Mouse (Mus musculus) kidney, embryonic 15.5 days (tissue): ENCODE results near the gene Dock10. TPM values are rescaled to one million over a fixed set of nuclear protein-coding genes. Genes with fewer than 3 reads are reported as not detected.

Experiments used
- ATAC-seq: fragments of 200-750 bp; cut with Nextera tagmentation; replicated peaks from 2 replicates; pipeline ENCODE4 v1.8.0; 2017; ENCODE audit warnings: moderate TSS enrichment; ENCODE audit not compliant: low FRiP score
- H3K27ac ChIP-seq: fragments of 300-500 bp; sonication (generic); 2 replicates; pipeline ENCODE4 v1.5.1; 2015; ENCODE audit warnings: mild to moderate bottlenecking, inconsistent platforms
- H3K27me3 ChIP-seq: fragments of 300-500 bp; sonication (generic); 2 replicates; pipeline ENCODE4 v1.6.1; 2015; ENCODE audit warnings: inconsistent platforms
- H3K36me3 ChIP-seq: fragments of 300-500 bp; sonication (generic); 2 replicates; pipeline ENCODE4 v1.6.1; 2015; ENCODE audit warnings: inconsistent platforms
- H3K4me1 ChIP-seq: fragments of 300-500 bp; sonication (generic); 2 replicates; pipeline ENCODE4 v1.6.1; 2015; ENCODE audit warnings: inconsistent platforms
- H3K4me2 ChIP-seq: fragments of 300-500 bp; sonication (generic); 2 replicates; pipeline ENCODE4 v1.6.1; 2015; ENCODE audit warnings: moderate library complexity, mild to moderate bottlenecking, inconsistent platforms
- H3K4me3 ChIP-seq: fragments of 300-500 bp; sonication (generic); replicated peaks from 2 replicates; pipeline ENCODE4 v1.5.1; 2015; ENCODE audit warnings: mild to moderate bottlenecking, inconsistent platforms
- H3K9ac ChIP-seq: fragments of 300-500 bp; sonication (generic); 2 replicates; pipeline ENCODE4 v1.6.1; 2015; ENCODE audit warnings: mild to moderate bottlenecking, inconsistent platforms
- H3K9me3 ChIP-seq: fragments of 300-500 bp; sonication (generic); replicated peaks from 2 replicates; pipeline ENCODE4 v1.6.1; 2016; ENCODE audit warnings: inconsistent platforms
- WGBS: fragments of 180-500 bp; shearing (Covaris S2); methylation state at CpG from one replicate; pipeline ENCODE4 v1.1.7; 2015; ENCODE audit warnings: mixed read lengths; 5-methylcytosine and 5-hydroxymethylcytosine counted together
- polyA plus RNA-seq: library from polyadenylated mRNA; unstranded; fragments of >200 nt; fragmentation: Nextera tagmentation; extraction: Ambion mirVana; gene quantifications from 2 replicates; pipeline ENCODE4 v1.2.1, GENCODE M21; 2015

The Dock10 gene
- polyA plus RNA-seq, 1 experiment from 2014 or later, result 4.6 TPM

- 97% methylated on average over 2 of the region's 2 CpGs for WGBS
- no peaks in the 10 kb centered on the region for H3K27me3 ChIP-seq
- no peak overlapping the region for H3K27ac ChIP-seq
- no peak for ATAC-seq
- no peak overlapping the region for H3K9ac ChIP-seq
- no peaks in the 10 kb centered on the region for H3K4me1 ChIP-seq
- H3K36me3 ChIP-seq, result no peaks in the 10 kb centered on the region
- no peak overlapping the region for H3K4me2 ChIP-seq
- no peak overlapping the region for H3K4me3 ChIP-seq
- H3K9me3 ChIP-seq, result no peaks in the 10 kb centered on the region
These were observed 37.1 kb downstream of the Dock10 start for GRCm38 (mm10) chr1:80721181-80721580.

GRCm38 (mm10) chr1:80720146-80720545 lies 38.2 kb downstream of the Dock10 start:
- Histone ChIP-seq H3K4me3 (no peak overlapping the region), H3K4me1 (0 out of 2 replicates have a peak, but pooled peaks cover 3% of the 10 kb centered on the region), H3K9ac (no peak overlapping the region), H3K27me3 (no peaks in the 10 kb centered on the region), H3K27ac (no peak overlapping the region), H3K9me3 (no peaks in the 10 kb centered on the region), H3K36me3 (no peaks in the 10 kb centered on the region), H3K4me2 (no peak overlapping the region)
- ATAC-seq, result no peak

- 81% methylated on average over 6 of the region's 6 CpGs for WGBS
- H3K36me3 ChIP-seq, result no peaks in the 10 kb centered on the region
- ATAC-seq, result no peak
These were observed 38.9 kb downstream of the Dock10 start for GRCm38 (mm10) chr1:80719436-80719835.

GRCm38 (mm10) chr1:80718666-80719065 lies 39.7 kb downstream of the Dock10 start:
- Histone ChIP-seq H3K36me3 (no peaks in the 10 kb centered on the region), H3K4me1 (0 out of 2 replicates have a peak, but pooled peaks cover 3% of the 10 kb centered on the region), H3K9ac (no peak overlapping the region), H3K4me3 (no peak overlapping the region), H3K4me2 (no peak overlapping the region), H3K27me3 (no peaks in the 10 kb centered on the region), H3K9me3 (no peaks in the 10 kb centered on the region), H3K27ac (no peak overlapping the region)
- no peak for ATAC-seq
- 89% methylated on average over 1 of the region's 1 CpGs for WGBS

More at GRCm38 (mm10) chr1:80719436-80719835, 38.9 kb downstream of the Dock10 start:
- Histone ChIP-seq H3K4me2 (no peak overlapping the region), H3K9ac (no peak overlapping the region), H3K4me3 (no peak overlapping the region), H3K27ac (no peak overlapping the region), H3K27me3 (no peaks in the 10 kb centered on the region), H3K9me3 (no peaks in the 10 kb centered on the region), H3K4me1 (0 out of 2 replicates have a peak, but pooled peaks cover 3% of the 10 kb centered on the region)

- 64% methylated on average over 3 of the region's 3 CpGs for WGBS
- Histone ChIP-seq H3K9ac (no peak overlapping the region), H3K4me2 (no peak overlapping the region), H3K27ac (no peak overlapping the region), H3K4me1 (0 out of 2 replicates have a peak, but pooled peaks cover 3% of the 10 kb centered on the region), H3K4me3 (no peak overlapping the region), H3K36me3 (no peaks in the 10 kb centered on the region), H3K27me3 (no peaks in the 10 kb centered on the region), H3K9me3 (no peaks in the 10 kb centered on the region)
- no peak for ATAC-seq
These were observed 42.4 kb downstream of the Dock10 start for GRCm38 (mm10) chr1:80715917-80716316.

- Histone ChIP-seq H3K4me1 (peaks cover 6% of the 10 kb centered on the region; the same call in 1 of the 2 replicates), H3K4me3 (no peak overlapping the region), H3K4me2 (no peak overlapping the region), H3K36me3 (no peaks in the 10 kb centered on the region), H3K9ac (no peak overlapping the region), H3K9me3 (no peaks in the 10 kb centered on the region), H3K27me3 (no peaks in the 10 kb centered on the region), H3K27ac (no peak overlapping the region)
- no peak for ATAC-seq
- WGBS, result 89% methylated on average over 1 of the region's 1 CpGs
These were observed 44.4 kb downstream of the Dock10 start for GRCm38 (mm10) chr1:80713920-80714319.

- no peak overlapping the region for H3K9ac ChIP-seq
- no peak overlapping the region for H3K4me3 ChIP-seq
- H3K36me3 ChIP-seq, result no peaks in the 10 kb centered on the region
- ATAC-seq, result no peak
- H3K4me1 ChIP-seq, result peaks cover 3% of the 10 kb centered on the region; the same call in 1 of the 2 replicates
- H3K27me3 ChIP-seq, result no peaks in the 10 kb centered on the region
- no peak overlapping the region for H3K4me2 ChIP-seq
- no peak overlapping the region for H3K27ac ChIP-seq
- WGBS, result 58% methylated on average over 8 of the region's 8 CpGs
- H3K9me3 ChIP-seq, result no peaks in the 10 kb centered on the region
These were observed 47.6 kb downstream of the Dock10 start for GRCm38 (mm10) chr1:80710607-80711261.

GRCm38 (mm10) chr1:80710097-80710541 lies 48.2 kb downstream of the Dock10 start:
- Histone ChIP-seq H3K4me2 (no peak overlapping the region), H3K4me3 (no peak overlapping the region), H3K27ac (peak overlapping the region; percentile 32; the same call in 1 of the 2 replicates), H3K27me3 (no peaks in the 10 kb centered on the region), H3K4me1 (peaks cover 3% of the 10 kb centered on the region; the same call in 1 of the 2 replicates), H3K36me3 (no peaks in the 10 kb centered on the region), H3K9ac (no peak overlapping the region), H3K9me3 (no peaks in the 10 kb centered on the region)
- 64% methylated on average over 5 of the region's 5 CpGs for WGBS
- ATAC-seq, result no peak

GRCm38 (mm10) chr1:80709299-80709698 lies 49.0 kb downstream of the Dock10 start:
- Histone ChIP-seq H3K4me2 (peak overlapping the region; percentile 23; the same call in 1 of the 2 replicates), H3K36me3 (no peaks in the 10 kb centered on the region), H3K9me3 (no peaks in the 10 kb centered on the region), H3K4me1 (peaks cover 3% of the 10 kb centered on the region; the same call in 1 of the 2 replicates), H3K27me3 (no peaks in the 10 kb centered on the region), H3K9ac (no peak overlapping the region), H3K4me3 (no peak overlapping the region), H3K27ac (peak overlapping the region; percentile 32; the same call in 1 of the 2 replicates)
- WGBS, result 69% methylated on average over 14 of the region's 14 CpGs
- ATAC-seq, result no peak

GRCm38 (mm10) chr1:80703279-80703678 lies 55.0 kb downstream of the Dock10 start:
- Histone ChIP-seq H3K36me3 (no peaks in the 10 kb centered on the region), H3K4me2 (no peak overlapping the region), H3K9ac (no peak overlapping the region), H3K4me1 (no peaks in the 10 kb centered on the region), H3K27me3 (no peaks in the 10 kb centered on the region), H3K4me3 (no peak overlapping the region), H3K9me3 (no peaks in the 10 kb centered on the region), H3K27ac (no peak overlapping the region)
- WGBS, result 88% methylated on average over 1 of the region's 1 CpGs
- ATAC-seq, result no peak

- ATAC-seq, result no peak
- WGBS, result 51% methylated on average over 1 of the region's 1 CpGs
- H3K9ac ChIP-seq, result no peak overlapping the region
These were observed 82.2 kb downstream of the Dock10 start for GRCm38 (mm10) chr1:80676004-80676673.

GRCm38 (mm10) chr1:80671730-80672129 lies 86.6 kb downstream of the Dock10 start:
- WGBS, result 89% methylated on average over 3 of the region's 3 CpGs
- Histone ChIP-seq H3K36me3 (no peaks in the 10 kb centered on the region), H3K4me1 (no peaks in the 10 kb centered on the region), H3K9me3 (no peaks in the 10 kb centered on the region), H3K27ac (no peak overlapping the region), H3K4me3 (no peak overlapping the region), H3K27me3 (no peaks in the 10 kb centered on the region), H3K9ac (no peak overlapping the region), H3K4me2 (no peak overlapping the region)
- ATAC-seq, result no peak

More at GRCm38 (mm10) chr1:80676004-80676673, 82.2 kb downstream of the Dock10 start:
- H3K9me3 ChIP-seq, result no peaks in the 10 kb centered on the region
- H3K36me3 ChIP-seq, result no peaks in the 10 kb centered on the region
- H3K27ac ChIP-seq, result no peak overlapping the region
- H3K4me2 ChIP-seq, result no peak overlapping the region
- H3K4me3 ChIP-seq, result no peak overlapping the region
- H3K27me3 ChIP-seq, result no peaks in the 10 kb centered on the region
- H3K4me1 ChIP-seq, result no peaks in the 10 kb centered on the region
